Mouse (Mus musculus) midbrain, embryonic 16.5 days (tissue): ENCODE results near the gene Cep152. TPM values are rescaled to one million over a fixed set of nuclear protein-coding genes. Genes with fewer than 3 reads are reported as not detected.

Experiments used
- ATAC-seq: fragments of 200-750 bp; cut with Nextera tagmentation; 2 replicates; pipeline ENCODE4 v1.8.0; 2017; ENCODE audit warnings: moderate TSS enrichment
- H3K27ac ChIP-seq: fragments of 300-500 bp; sonication (generic); 2 replicates; pipeline ENCODE4 v1.5.1; 2014; ENCODE audit warnings: mild to moderate bottlenecking, low read length, mixed read lengths
- H3K27me3 ChIP-seq: fragments of 300-500 bp; sonication (generic); 2 replicates; pipeline ENCODE4 v1.6.1; 2014; ENCODE audit warnings: low read depth, low read length, mixed read lengths; ENCODE audit not compliant: control insufficient read depth, insufficient read depth
- H3K36me3 ChIP-seq: fragments of 300-500 bp; sonication (generic); 2 replicates; pipeline ENCODE4 v1.6.1; 2014; ENCODE audit warnings: mild to moderate bottlenecking, low read length, moderate library complexity, mixed read lengths; ENCODE audit not compliant: control insufficient read depth, insufficient read depth
- H3K4me1 ChIP-seq: fragments of 300-500 bp; sonication (generic); 2 replicates; pipeline ENCODE4 v1.6.1; 2014; ENCODE audit warnings: mild to moderate bottlenecking, low read length, mixed read lengths; ENCODE audit not compliant: control insufficient read depth, insufficient read depth
- H3K4me2 ChIP-seq: fragments of 300-500 bp; sonication (generic); 2 replicates; pipeline ENCODE4 v1.6.1; 2014; ENCODE audit warnings: mild to moderate bottlenecking, low read length, mixed read lengths
- H3K4me3 ChIP-seq: fragments of 300-500 bp; sonication (generic); 2 replicates; pipeline ENCODE4 v1.5.1; 2014; ENCODE audit warnings: low read depth, mild to moderate bottlenecking, low read length, moderate library complexity, mixed read lengths
- H3K9ac ChIP-seq: fragments of 300-500 bp; sonication (generic); 2 replicates; pipeline ENCODE4 v1.6.1; 2014; ENCODE audit warnings: low read depth, low read length, mixed read lengths
- H3K9me3 ChIP-seq: fragments of 300-500 bp; sonication (generic); replicated peaks from 2 replicates; pipeline ENCODE4 v1.6.1; 2014; ENCODE audit warnings: mild to moderate bottlenecking, low read length, mixed read lengths; ENCODE audit not compliant: control insufficient read depth, poor library complexity, severe bottlenecking
- WGBS: fragments of 180-500 bp; shearing (Covaris S2); extraction: QIAGEN DNeasy Blood & Tissue Kit; methylation state at CpG from one replicate; pipeline ENCODE4 v1.1.7; 2014; 5-methylcytosine and 5-hydroxymethylcytosine counted together
- polyA plus RNA-seq: library from polyadenylated mRNA; unstranded; fragments of >200 nt; fragmentation: Nextera tagmentation; extraction: Ambion mirVana; gene quantifications from 2 replicates; pipeline ENCODE4 v1.2.1, GENCODE M21; 2015

The Cep152 gene
- polyA plus RNA-seq: 2.7 and 3.1 TPM in 2 replicates

DNA sequence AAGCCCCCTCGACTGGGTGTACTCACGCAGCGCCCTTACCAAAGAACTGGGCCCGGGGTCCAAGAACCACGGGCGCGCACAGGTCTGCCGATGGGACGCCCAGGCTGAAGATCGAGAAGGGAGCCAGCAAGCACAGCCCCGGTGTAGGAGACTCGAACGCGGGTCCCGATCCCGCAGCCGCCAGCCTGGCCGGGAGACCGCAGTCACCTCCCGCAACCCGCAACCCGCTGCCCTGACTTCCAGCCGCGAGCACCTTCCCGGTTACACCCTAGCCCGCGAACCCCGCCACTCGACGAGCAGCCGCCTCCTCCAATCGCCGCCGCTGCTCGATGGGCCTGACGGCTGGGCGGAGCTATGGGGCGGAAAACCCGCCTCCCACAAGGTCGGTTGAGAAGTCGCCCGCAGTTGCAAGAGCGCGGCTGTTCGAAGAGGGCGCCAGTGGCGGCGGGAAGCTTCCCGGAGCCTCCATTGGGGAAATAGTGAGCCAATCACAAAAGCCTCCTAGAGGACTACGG lies at the start of gene Cep152:
Gene Cep152 (minus strand): TSS at position 277 of the 515 bp plus-strand sequence.
- under 1% methylated on average over 50 of the region's 50 CpGs for WGBS

GRCm38 (mm10) chr2:125672957-125673631 lies 48.2 kb upstream of the Cep152 start, which contains the start of gene Eid1:
Gene Eid1 (plus strand): TSS chr2:125673095.
- Histone ChIP-seq H3K27ac (peak within 1 kb of the TSS; percentile 94), H3K36me3 (no peaks in the 10 kb centered on the region; the same call in 1 of the 2 replicates), H3K9me3 (no peaks in the 10 kb centered on the region), H3K4me3 (peak within 1 kb of the TSS; percentile 65), H3K4me2 (peak within 1 kb of the TSS; percentile 64), H3K27me3 (no peaks in the 10 kb centered on the region), H3K4me1 (peaks cover 12% of the 10 kb centered on the region), H3K9ac (peak within 1 kb of the TSS; percentile 91)
- under 1% methylated on average over 71 of the region's 79 CpGs for WGBS
- ATAC-seq: peak; percentile 96

More for the DNA sequence above, at the start of gene Cep152:
- H3K9me3 ChIP-seq: no peaks in the 10 kb centered on the region
- H3K4me3 ChIP-seq: peak within 1 kb of the TSS; percentile 91
- peak within 1 kb of the TSS; percentile 51; the same call in 1 of the 2 replicates for H3K27ac ChIP-seq
- ATAC-seq: peak; percentile 99
- peak within 1 kb of the TSS; percentile 74 for H3K9ac ChIP-seq
- H3K27me3 ChIP-seq: no peaks in the 10 kb centered on the region
- H3K4me2 ChIP-seq: peak within 1 kb of the TSS; percentile 81
- no peaks in the 10 kb centered on the region for H3K36me3 ChIP-seq
- peaks cover 16% of the 10 kb centered on the region for H3K4me1 ChIP-seq

DNA sequence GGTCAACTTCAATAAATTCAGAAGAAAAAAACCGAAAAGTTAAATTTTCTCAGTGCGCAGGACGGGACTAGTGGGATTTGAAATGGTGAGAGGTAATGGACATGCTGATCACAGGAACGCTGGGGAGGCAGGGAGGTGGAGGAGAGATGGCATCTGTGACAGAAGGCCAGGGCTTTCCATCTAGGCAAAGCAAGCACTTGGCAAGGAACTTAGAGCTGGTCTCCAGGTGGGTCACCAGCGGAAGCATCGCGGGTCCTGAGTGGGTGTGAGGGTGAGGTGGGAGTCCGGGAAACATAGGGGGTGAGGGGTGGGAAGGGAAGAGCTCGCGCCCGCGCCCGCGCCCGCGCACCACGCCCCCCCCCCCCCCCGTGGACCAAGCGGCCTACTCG lies 47.6 kb upstream of the Cep152 start:
- peak overlapping the region; percentile 64 for H3K4me2 ChIP-seq
- no peaks in the 10 kb centered on the region; the same call in 1 of the 2 replicates for H3K36me3 ChIP-seq
- peak overlapping the region; percentile 91 for H3K9ac ChIP-seq
- H3K4me1 ChIP-seq: peaks cover 12% of the 10 kb centered on the region
- 19% methylated on average over 11 of the region's 20 CpGs for WGBS
- H3K27me3 ChIP-seq: no peaks in the 10 kb centered on the region
- ATAC-seq: peak; percentile 87; the same call in 1 of the 2 replicates
- no peaks in the 10 kb centered on the region for H3K9me3 ChIP-seq
- peak overlapping the region; percentile 65 for H3K4me3 ChIP-seq
- H3K27ac ChIP-seq: peak overlapping the region; percentile 94

- Histone ChIP-seq H3K36me3 (no peaks in the 10 kb centered on the region; the same call in 1 of the 2 replicates), H3K9ac (no peak overlapping the region), H3K4me1 (peaks cover 12% of the 10 kb centered on the region), H3K27ac (no peak overlapping the region), H3K9me3 (no peaks in the 10 kb centered on the region), H3K27me3 (no peaks in the 10 kb centered on the region), H3K4me2 (no peak overlapping the region), H3K4me3 (no peak overlapping the region)
- 52% methylated on average over 1 of the region's 1 CpGs for WGBS
- ATAC-seq: no peak
Observed at GRCm38 (mm10) chr2:125670846-125671245, 45.9 kb upstream of the Cep152 start.

GRCm38 (mm10) chr2:125667721-125668120 lies 42.8 kb upstream of the Cep152 start:
- no peaks in the 10 kb centered on the region for H3K27me3 ChIP-seq
- H3K4me3 ChIP-seq: no peak overlapping the region
- no peaks in the 10 kb centered on the region for H3K9me3 ChIP-seq
- no peaks in the 10 kb centered on the region for H3K36me3 ChIP-seq
- H3K27ac ChIP-seq: no peak overlapping the region
- H3K4me2 ChIP-seq: no peak overlapping the region
- WGBS: 91% methylated on average over 7 of the region's 7 CpGs
- peaks cover 2% of the 10 kb centered on the region; the same call in 1 of the 2 replicates for H3K4me1 ChIP-seq
- no peak overlapping the region for H3K9ac ChIP-seq
- ATAC-seq: no peak

DNA sequence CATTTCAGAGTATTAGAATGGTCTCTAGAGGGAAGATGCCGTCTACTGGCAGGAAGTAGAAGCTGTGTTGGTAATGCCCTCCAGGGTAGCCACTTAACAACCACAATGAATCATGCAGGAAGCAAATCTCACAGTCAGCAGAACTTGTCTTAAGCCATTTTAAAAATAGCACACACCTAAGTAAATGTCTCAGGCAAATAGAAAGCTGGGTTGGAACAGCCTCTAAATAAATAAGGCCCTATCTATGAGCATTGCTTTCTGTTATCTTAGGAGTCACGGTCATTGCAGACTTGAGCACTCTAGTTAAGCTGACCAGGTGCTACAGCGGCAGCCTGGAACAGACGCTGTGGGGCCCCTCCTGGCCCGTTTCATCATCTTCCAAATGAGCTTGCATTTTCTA lies 42.3 kb upstream of the Cep152 start:
- no peak overlapping the region for H3K4me2 ChIP-seq
- H3K27me3 ChIP-seq: no peaks in the 10 kb centered on the region
- ATAC-seq: no peak
- no peaks in the 10 kb centered on the region for H3K4me1 ChIP-seq
- H3K9me3 ChIP-seq: no peaks in the 10 kb centered on the region
- WGBS: 76% methylated on average over 5 of the region's 5 CpGs
- H3K27ac ChIP-seq: no peak overlapping the region
- no peak overlapping the region for H3K4me3 ChIP-seq
- H3K36me3 ChIP-seq: no peaks in the 10 kb centered on the region
- H3K9ac ChIP-seq: no peak overlapping the region

- WGBS: 83% methylated on average over 4 of the region's 4 CpGs
- no peak overlapping the region for H3K9ac ChIP-seq
- H3K9me3 ChIP-seq: no peaks in the 10 kb centered on the region
- H3K4me1 ChIP-seq: no peaks in the 10 kb centered on the region
- H3K4me3 ChIP-seq: no peak overlapping the region
- H3K27me3 ChIP-seq: no peaks in the 10 kb centered on the region
- no peak overlapping the region for H3K27ac ChIP-seq
- no peak overlapping the region for H3K4me2 ChIP-seq
- no peak for ATAC-seq
- H3K36me3 ChIP-seq: no peaks in the 10 kb centered on the region
Observed at GRCm38 (mm10) chr2:125666668-125667067, 41.8 kb upstream of the Cep152 start.

DNA sequence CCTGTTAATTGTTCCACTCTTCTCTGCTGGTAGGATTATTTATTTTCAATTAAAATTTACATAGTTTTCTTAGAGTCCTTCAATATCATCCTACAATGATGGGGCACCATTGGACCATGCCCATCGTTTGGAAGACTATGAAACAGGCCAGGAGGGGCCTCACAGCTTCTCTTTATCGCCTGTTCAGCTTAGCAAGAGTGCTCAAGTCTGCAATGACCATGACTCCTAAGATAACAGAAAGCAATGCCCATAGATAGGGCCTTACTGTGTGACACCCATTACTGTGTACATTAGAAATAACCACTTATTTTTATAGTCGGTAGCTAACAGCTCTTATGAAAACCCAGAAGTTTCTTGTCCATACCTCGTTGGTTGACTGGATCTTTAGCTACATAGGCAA lies 41.0 kb upstream of the Cep152 start:
- H3K9ac ChIP-seq: no peak overlapping the region
- no peak overlapping the region for H3K4me2 ChIP-seq
- no peak overlapping the region for H3K4me3 ChIP-seq
- H3K27me3 ChIP-seq: no peaks in the 10 kb centered on the region
- H3K4me1 ChIP-seq: no peaks in the 10 kb centered on the region
- H3K36me3 ChIP-seq: no peaks in the 10 kb centered on the region
- no peak overlapping the region for H3K27ac ChIP-seq
- 84% methylated on average over 4 of the region's 4 CpGs for WGBS
- H3K9me3 ChIP-seq: no peaks in the 10 kb centered on the region
- no peak for ATAC-seq

- Histone ChIP-seq H3K36me3 (no peaks in the 10 kb centered on the region), H3K27me3 (no peaks in the 10 kb centered on the region), H3K4me3 (no peak overlapping the region), H3K4me1 (no peaks in the 10 kb centered on the region), H3K4me2 (no peak overlapping the region), H3K9me3 (no peaks in the 10 kb centered on the region), H3K27ac (no peak overlapping the region), H3K9ac (no peak overlapping the region)
- 92% methylated on average over 5 of the region's 5 CpGs for WGBS
- no peak for ATAC-seq
Observed at GRCm38 (mm10) chr2:125665213-125665612, 40.3 kb upstream of the Cep152 start.
